Mouse (Mus musculus): ENCODE measurements around the gene Bcas3. TPM values are rescaled to one million over a fixed set of nuclear protein-coding genes. Genes with fewer than 3 reads are reported as not detected.

Bcas3 gene
- polyA plus RNA-seq, 1 experiment from 2014 or later, result 24.8 TPM

GRCm38 (mm10) chr11:85769740-85770139 is 416.8 kb downstream of the Bcas3 start:
- Histone ChIP-seq H3K36me3 (ENCODE audit: control insufficient read depth, insufficient read depth, low read length) (no peaks in the 10 kb centered on the region), H3K27me3 (replicated peaks; ENCODE audit: control insufficient read depth, insufficient read depth, low read length) (peaks cover 23% of the 10 kb centered on the region), H3K4me2 (no peak overlapping the region), H3K27ac (ENCODE audit: low read depth, low read length) (no peak overlapping the region), H3K9me3 (ENCODE audit: control insufficient read depth, low read length) (no peaks in the 10 kb centered on the region), H3K4me1 (replicated peaks; ENCODE audit: control insufficient read depth, insufficient read depth, low read length) (peaks cover 5% of the 10 kb centered on the region), H3K9ac (ENCODE audit: low read depth, low read length) (no peak overlapping the region), H3K4me3 (ENCODE audit: low read depth, low read length) (no peak overlapping the region)
- ATAC-seq (replicated peaks; ENCODE audit: low FRiP score), result peak; percentile 68; the same call in 1 of the 2 replicates
- 89% methylated on average over 2 of the region's 2 CpGs for WGBS
- DNase-seq (ENCODE audit: low spot score), result no peak

GRCm38 (mm10) chr11:85773391-85773790 is 420.4 kb downstream of the Bcas3 start:
- 57% methylated on average over 4 of the region's 4 CpGs for WGBS
- no peak for ATAC-seq (replicated peaks; ENCODE audit: low FRiP score)

GRCm38 (mm10) chr11:85774707-85775106 is 421.7 kb downstream of the Bcas3 start:
- Histone ChIP-seq H3K4me1 (replicated peaks; ENCODE audit: control insufficient read depth, insufficient read depth, low read length) (peaks cover 9% of the 10 kb centered on the region), H3K9ac (ENCODE audit: low read depth, low read length) (no peak overlapping the region), H3K27ac (ENCODE audit: low read depth, low read length) (no peak overlapping the region; the same call in 1 of the 2 replicates), H3K4me2 (no peak overlapping the region), H3K9me3 (ENCODE audit: control insufficient read depth, low read length) (no peaks in the 10 kb centered on the region), H3K36me3 (ENCODE audit: control insufficient read depth, insufficient read depth, low read length) (no peaks in the 10 kb centered on the region), H3K4me3 (ENCODE audit: low read depth, low read length) (no peak overlapping the region), H3K27me3 (replicated peaks; ENCODE audit: control insufficient read depth, insufficient read depth, low read length) (peaks cover 45% of the 10 kb centered on the region)
- ATAC-seq (replicated peaks; ENCODE audit: low FRiP score), result no peak
- 55% methylated on average over 6 of the region's 6 CpGs for WGBS
- no peak for DNase-seq (ENCODE audit: low spot score)

More at GRCm38 (mm10) chr11:85773391-85773790, 420.4 kb downstream of the Bcas3 start:
- no peak for DNase-seq (ENCODE audit: low spot score)
- no peaks in the 10 kb centered on the region for H3K36me3 ChIP-seq (ENCODE audit: control insufficient read depth, insufficient read depth, low read length)
- H3K9ac ChIP-seq (ENCODE audit: low read depth, low read length), result no peak overlapping the region
- peaks cover 14% of the 10 kb centered on the region for H3K4me1 ChIP-seq (replicated peaks; ENCODE audit: control insufficient read depth, insufficient read depth, low read length)
- H3K27me3 ChIP-seq (replicated peaks; ENCODE audit: control insufficient read depth, insufficient read depth, low read length), result peaks cover 42% of the 10 kb centered on the region
- H3K9me3 ChIP-seq (ENCODE audit: control insufficient read depth, low read length), result no peaks in the 10 kb centered on the region
- no peak overlapping the region for H3K4me3 ChIP-seq (ENCODE audit: low read depth, low read length)
- H3K27ac ChIP-seq (ENCODE audit: low read depth, low read length), result no peak overlapping the region
- H3K4me2 ChIP-seq, result no peak overlapping the region

GRCm38 (mm10) chr11:85775492-85775891 is 422.5 kb downstream of the Bcas3 start:
- H3K4me3 ChIP-seq (ENCODE audit: low read depth, low read length), result no peak overlapping the region
- 58% methylated on average over 7 of the region's 7 CpGs for WGBS
- no peak overlapping the region for H3K9ac ChIP-seq (ENCODE audit: low read depth, low read length)
- peaks cover 49% of the 10 kb centered on the region for H3K27me3 ChIP-seq (replicated peaks; ENCODE audit: control insufficient read depth, insufficient read depth, low read length)
- DNase-seq (ENCODE audit: low spot score) (no peak), ATAC-seq (replicated peaks; ENCODE audit: low FRiP score) (no peak)
- no peak overlapping the region for H3K4me2 ChIP-seq
- no peaks in the 10 kb centered on the region for H3K36me3 ChIP-seq (ENCODE audit: control insufficient read depth, insufficient read depth, low read length)
- peaks cover 9% of the 10 kb centered on the region for H3K4me1 ChIP-seq (replicated peaks; ENCODE audit: control insufficient read depth, insufficient read depth, low read length)
- no peak overlapping the region for H3K27ac ChIP-seq (ENCODE audit: low read depth, low read length)
- H3K9me3 ChIP-seq (ENCODE audit: control insufficient read depth, low read length), result no peaks in the 10 kb centered on the region

GRCm38 (mm10) chr11:85776861-85777360 is 423.9 kb downstream of the Bcas3 start:
- no peak overlapping the region for H3K4me3 ChIP-seq (ENCODE audit: low read depth, low read length)
- H3K36me3 ChIP-seq (ENCODE audit: control insufficient read depth, insufficient read depth, low read length), result no peaks in the 10 kb centered on the region
- H3K4me2 ChIP-seq, result no peak overlapping the region
- H3K9me3 ChIP-seq (ENCODE audit: control insufficient read depth, low read length), result no peaks in the 10 kb centered on the region
- peaks cover 51% of the 10 kb centered on the region for H3K27me3 ChIP-seq (replicated peaks; ENCODE audit: control insufficient read depth, insufficient read depth, low read length)
- DNase-seq (ENCODE audit: low spot score) (no peak), ATAC-seq (replicated peaks; ENCODE audit: low FRiP score) (no peak)
- H3K9ac ChIP-seq (ENCODE audit: low read depth, low read length), result no peak overlapping the region
- 72% methylated on average over 7 of the region's 7 CpGs for WGBS
- H3K27ac ChIP-seq (ENCODE audit: low read depth, low read length), result no peak overlapping the region
- peaks cover 9% of the 10 kb centered on the region for H3K4me1 ChIP-seq (replicated peaks; ENCODE audit: control insufficient read depth, insufficient read depth, low read length)

- WGBS, result 71% methylated on average over 2 of the region's 2 CpGs
- no peak for DNase-seq (ENCODE audit: low spot score)
Measured at GRCm38 (mm10) chr11:85777950-85778349, 425.0 kb downstream of the Bcas3 start.

GRCm38 (mm10) chr11:85780303-85780702 is 427.3 kb downstream of the Bcas3 start:
- no peak overlapping the region for H3K4me2 ChIP-seq
- H3K27me3 ChIP-seq (replicated peaks; ENCODE audit: control insufficient read depth, insufficient read depth, low read length), result peaks cover 43% of the 10 kb centered on the region
- no peak overlapping the region for H3K9ac ChIP-seq (ENCODE audit: low read depth, low read length)
- 57% methylated on average over 4 of the region's 4 CpGs for WGBS
- no peaks in the 10 kb centered on the region for H3K9me3 ChIP-seq (ENCODE audit: control insufficient read depth, low read length)
- H3K4me1 ChIP-seq (replicated peaks; ENCODE audit: control insufficient read depth, insufficient read depth, low read length), result peaks cover 9% of the 10 kb centered on the region
- DNase-seq (ENCODE audit: low spot score) (no peak), ATAC-seq (replicated peaks; ENCODE audit: low FRiP score) (no peak)
- H3K4me3 ChIP-seq (ENCODE audit: low read depth, low read length), result no peak overlapping the region
- no peaks in the 10 kb centered on the region for H3K36me3 ChIP-seq (ENCODE audit: control insufficient read depth, insufficient read depth, low read length)
- no peak overlapping the region for H3K27ac ChIP-seq (ENCODE audit: low read depth, low read length)

More at GRCm38 (mm10) chr11:85777950-85778349, 425.0 kb downstream of the Bcas3 start:
- H3K36me3 ChIP-seq (ENCODE audit: control insufficient read depth, insufficient read depth, low read length), result no peaks in the 10 kb centered on the region
- no peak overlapping the region for H3K4me2 ChIP-seq
- H3K4me3 ChIP-seq (ENCODE audit: low read depth, low read length), result no peak overlapping the region
- H3K27me3 ChIP-seq (replicated peaks; ENCODE audit: control insufficient read depth, insufficient read depth, low read length), result peaks cover 49% of the 10 kb centered on the region
- H3K9me3 ChIP-seq (ENCODE audit: control insufficient read depth, low read length), result no peaks in the 10 kb centered on the region
- no peak overlapping the region for H3K9ac ChIP-seq (ENCODE audit: low read depth, low read length)
- no peak overlapping the region for H3K27ac ChIP-seq (ENCODE audit: low read depth, low read length)
- ATAC-seq (replicated peaks; ENCODE audit: low FRiP score), result no peak
- peaks cover 9% of the 10 kb centered on the region for H3K4me1 ChIP-seq (replicated peaks; ENCODE audit: control insufficient read depth, insufficient read depth, low read length)

- Histone ChIP-seq H3K4me3 (ENCODE audit: low read depth, low read length) (no peak overlapping the region), H3K9ac (ENCODE audit: low read depth, low read length) (no peak overlapping the region), H3K36me3 (ENCODE audit: control insufficient read depth, insufficient read depth, low read length) (no peaks in the 10 kb centered on the region), H3K27ac (ENCODE audit: low read depth, low read length) (no peak overlapping the region), H3K27me3 (replicated peaks; ENCODE audit: control insufficient read depth, insufficient read depth, low read length) (peaks cover 9% of the 10 kb centered on the region), H3K4me1 (replicated peaks; ENCODE audit: control insufficient read depth, insufficient read depth, low read length) (peaks cover 14% of the 10 kb centered on the region), H3K9me3 (ENCODE audit: control insufficient read depth, low read length) (no peaks in the 10 kb centered on the region), H3K4me2 (no peak overlapping the region)
- ATAC-seq (replicated peaks; ENCODE audit: low FRiP score) (no peak), DNase-seq (ENCODE audit: low spot score) (no peak)
- WGBS, result 73% methylated on average over 3 of the region's 3 CpGs
Measured at GRCm38 (mm10) chr11:85786113-85786718, 433.2 kb downstream of the Bcas3 start.

GRCm38 (mm10) chr11:85789750-85790149 is 436.8 kb downstream of the Bcas3 start:
- no peak overlapping the region; the same call in 1 of the 2 replicates for H3K27ac ChIP-seq (ENCODE audit: low read depth, low read length)
- 74% methylated on average over 7 of the region's 7 CpGs for WGBS
- no peaks in the 10 kb centered on the region for H3K27me3 ChIP-seq (replicated peaks; ENCODE audit: control insufficient read depth, insufficient read depth, low read length)
- no peak overlapping the region for H3K4me3 ChIP-seq (ENCODE audit: low read depth, low read length)
- DNase-seq (ENCODE audit: low spot score) (no peak), ATAC-seq (replicated peaks; ENCODE audit: low FRiP score) (no peak)
- peaks cover 23% of the 10 kb centered on the region for H3K4me1 ChIP-seq (replicated peaks; ENCODE audit: control insufficient read depth, insufficient read depth, low read length)
- H3K36me3 ChIP-seq (ENCODE audit: control insufficient read depth, insufficient read depth, low read length), result no peaks in the 10 kb centered on the region
- no peaks in the 10 kb centered on the region for H3K9me3 ChIP-seq (ENCODE audit: control insufficient read depth, low read length)
- peak overlapping the region; percentile 21; the same call in 1 of the 2 replicates for H3K9ac ChIP-seq (ENCODE audit: low read depth, low read length)
- peak overlapping the region; percentile 48 for H3K4me2 ChIP-seq
